Mouse (Mus musculus) spleen, postnatal 0 days (tissue): ENCODE data around the gene H2-T23. TPM values are rescaled to one million over a fixed set of nuclear protein-coding genes. Genes with fewer than 3 reads are reported as not detected.

Experiments
- polyA plus RNA-seq: library from polyadenylated mRNA; unstranded; fragments of >200 nt; fragmentation: Nextera tagmentation; extraction: Ambion mirVana; gene quantifications from 2 replicates; pipeline ENCODE4 v1.2.1, GENCODE M21; 2015

Gene H2-T23
- 38.3 and 49.1 TPM in 2 replicates for polyA plus RNA-seq

GRCm38 (mm10) chr17:36032351-36032875 lies at the start of gene H2-T23:
TSS of gene H2-T23 (minus strand) at chr17:36032855.

GRCm38 (mm10) chr17:36058362-36058761 lies 25.7 kb upstream of the H2-T23 start, which contains the start of gene Gm11127:
TSS of gene Gm11127 (minus strand) at chr17:36058371.

GRCm38 (mm10) chr17:36042610-36043169 lies 10.0 kb upstream of the H2-T23 start, which contains the start of the genes H2-T22 and Gm6034:
TSS of gene H2-T22 (minus strand) at chr17:36042747.
TSS of gene Gm6034 (plus strand) at chr17:36042961.

GRCm38 (mm10) chr17:36020191-36021073 lies 12.2 kb downstream of the H2-T23 start, which contains the start of gene H2-T24:
TSS of gene H2-T24 (minus strand) at chr17:36020560.

Other genes with a start within 250 kb of the H2-T23 start
- gene Ier3, start 211.2 kb downstream of the H2-T23 start, polyA plus RNA-seq: 32.9 and 36.5 TPM in 2 replicates
- gene Flot1, start 209.6 kb downstream of the H2-T23 start, polyA plus RNA-seq: 45.6 and 54.3 TPM in 2 replicates
- gene Tubb5, start 194.5 kb downstream of the H2-T23 start, polyA plus RNA-seq: 563 and 593 TPM in 2 replicates
- gene Mdc1, start 191.3 kb downstream of the H2-T23 start, polyA plus RNA-seq: 6.5 and 7.6 TPM in 2 replicates
- gene Nrm, start 171.5 kb downstream of the H2-T23 start, polyA plus RNA-seq: 38.0 and 41.2 TPM in 2 replicates
- 28.7 and 37.7 TPM in 2 replicates for gene Ppp1r18, start 167.3 kb downstream of the H2-T23 start, polyA plus RNA-seq
- gene Dhx16, start 153.0 kb downstream of the H2-T23 start, polyA plus RNA-seq: 33.5 and 34.1 TPM in 2 replicates
- 16.2 and 16.7 TPM in 2 replicates for gene 2310061I04Rik, start 135.4 kb downstream of the H2-T23 start, polyA plus RNA-seq
- gene Atat1, start 122.8 kb downstream of the H2-T23 start, polyA plus RNA-seq: 9.9 and 11.9 TPM in 2 replicates
- 71.9 and 77.8 TPM in 2 replicates for gene Mrps18b, start 116.5 kb downstream of the H2-T23 start, polyA plus RNA-seq
- 17.4 and 18.4 TPM in 2 replicates for gene Ppp1r10, start 116.4 kb downstream of the H2-T23 start, polyA plus RNA-seq
- gene Abcf1, start 63.1 kb downstream of the H2-T23 start, polyA plus RNA-seq: 75.9 and 76.2 TPM in 2 replicates
- 18.4 and 21.0 TPM in 2 replicates for gene Gnl1, start 53.0 kb downstream of the H2-T23 start, polyA plus RNA-seq
- 8.6 and 11.4 TPM in 2 replicates for gene Prr3, start 52.6 kb downstream of the H2-T23 start, polyA plus RNA-seq
- 9.8 and 11.7 TPM in 2 replicates for gene H2-T24, start 12.3 kb downstream of the H2-T23 start, polyA plus RNA-seq
- 10.0 and 15.3 TPM in 2 replicates for gene H2-T22, start 9.9 kb upstream of the H2-T23 start, polyA plus RNA-seq
- not detected in 2 replicates for gene Gm6034, start 10.1 kb upstream of the H2-T23 start, polyA plus RNA-seq
- not detected in 2 replicates for gene Gm11127, start 25.5 kb upstream of the H2-T23 start, polyA plus RNA-seq
- gene Gm19684, start 88.8 kb upstream of the H2-T23 start, polyA plus RNA-seq: not detected in 2 replicates
- gene Gm7030, start 96.6 kb upstream of the H2-T23 start, polyA plus RNA-seq: not detected in 2 replicates
- not detected in 2 replicates for gene Gm8909, start 135.7 kb upstream of the H2-T23 start, polyA plus RNA-seq
- gene H2-T3, start 157.4 kb upstream of the H2-T23 start, polyA plus RNA-seq: not detected in 2 replicates
- gene Rpp21, start 225.2 kb upstream of the H2-T23 start, polyA plus RNA-seq: 86.7 and 86.8 TPM in 2 replicates
- 6.4 and 7.8 TPM in 2 replicates for gene Trim39, start 239.4 kb upstream of the H2-T23 start, polyA plus RNA-seq